Mouse (Mus musculus) lung, adult 2 months (tissue): ENCODE results near the gene Cfap45.

Experiments
- CTCF ChIP-seq: fragments of 200-500 bp; IDR thresholded peaks from 2 replicates; pipeline ENCODE4 v1.5.1; 2011; ENCODE audit warnings: mild to moderate bottlenecking, low read length, control low read depth; ENCODE audit not compliant: insufficient read depth
- POLR2A ChIP-seq: fragments of 200-500 bp; IDR thresholded peaks from 2 replicates; pipeline ENCODE4 v1.6.1; 2011; ENCODE audit warnings: low read depth, mild to moderate bottlenecking, control low read depth, low read length, borderline replicate concordance; ENCODE audit errors: extremely low read depth

DNA sequence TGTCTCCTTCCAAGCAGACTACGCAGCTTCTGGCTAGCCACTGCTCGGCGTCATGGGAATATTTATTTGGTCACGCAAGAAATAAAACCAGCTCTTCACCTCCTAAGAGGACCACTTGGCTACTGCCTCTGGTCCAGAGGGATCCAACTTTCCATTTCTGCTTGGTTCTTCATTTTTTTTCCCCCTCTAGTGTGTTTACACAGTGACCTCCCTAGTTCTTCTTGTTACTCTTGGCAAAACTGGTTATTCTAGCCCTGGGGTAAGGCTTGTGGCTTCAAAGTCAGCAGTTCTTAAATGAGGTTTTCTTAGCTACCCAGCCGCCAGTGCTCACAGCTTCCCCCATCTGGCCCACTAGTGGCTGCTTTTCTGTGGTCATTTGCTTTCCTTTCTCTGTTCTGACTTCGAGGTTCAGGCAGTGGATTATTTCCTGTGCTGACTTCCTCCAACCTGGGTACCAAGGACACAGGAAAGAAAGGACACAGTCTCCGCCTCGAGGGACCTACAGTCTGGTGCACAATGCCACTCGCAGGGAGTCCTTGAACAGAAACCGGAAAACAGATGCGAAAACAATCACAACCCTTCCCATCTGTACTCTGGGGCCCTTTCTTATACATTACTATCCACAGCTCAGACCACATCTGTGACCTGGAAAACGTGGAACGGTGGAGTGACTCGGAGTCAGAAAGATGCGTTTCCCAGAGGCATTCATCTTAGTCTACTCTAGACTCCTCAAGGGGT lies 4.6 kb downstream of the Cfap45 start:
- TF ChIP-seq CTCF: 0 out of 2 replicates have a peak, but pooled peaks have one; percentile 6
- TF ChIP-seq POLR2A: peak; percentile 48; the same call in 1 of the 2 replicates
